Mouse (Mus musculus) G1E (cell line): ENCODE measurements around the gene Cnot4.

ENCODE experiments used
- CTCF ChIP-seq: IDR thresholded peaks from 2 replicates; pipeline ENCODE4 v1.5.1; 2012; ENCODE audit warnings: low read depth, low read length, inconsistent platforms, mixed read lengths
- GATA1 ChIP-seq: IDR thresholded peaks from 2 replicates; pipeline ENCODE4 v1.6.1; 2012; ENCODE audit warnings: borderline replicate concordance, low read length, inconsistent platforms, mixed read lengths
- TAL1 ChIP-seq: conservative IDR thresholded peaks from 2 replicates; pipeline ENCODE4 v1.6.1; 2012; ENCODE audit warnings: low read depth, low read length, inconsistent platforms, mixed read lengths

- TF ChIP-seq CTCF (no peak), GATA1 (no peak), TAL1 (no peak)
Observed at GRCm38 (mm10) chr6:35030811-35031210, 102.7 kb downstream of the Cnot4 start.
